Mouse (Mus musculus): ENCODE results near the gene Stxbp5l. TPM values are rescaled to one million over a fixed set of nuclear protein-coding genes. Genes with fewer than 3 reads are reported as not detected.

Stxbp5l gene
- polyA plus RNA-seq (2014; fragmentation: Nextera tagmentation; extraction: Ambion mirVana), result 18.0 and 29.6 TPM in 2 replicates

DNA sequence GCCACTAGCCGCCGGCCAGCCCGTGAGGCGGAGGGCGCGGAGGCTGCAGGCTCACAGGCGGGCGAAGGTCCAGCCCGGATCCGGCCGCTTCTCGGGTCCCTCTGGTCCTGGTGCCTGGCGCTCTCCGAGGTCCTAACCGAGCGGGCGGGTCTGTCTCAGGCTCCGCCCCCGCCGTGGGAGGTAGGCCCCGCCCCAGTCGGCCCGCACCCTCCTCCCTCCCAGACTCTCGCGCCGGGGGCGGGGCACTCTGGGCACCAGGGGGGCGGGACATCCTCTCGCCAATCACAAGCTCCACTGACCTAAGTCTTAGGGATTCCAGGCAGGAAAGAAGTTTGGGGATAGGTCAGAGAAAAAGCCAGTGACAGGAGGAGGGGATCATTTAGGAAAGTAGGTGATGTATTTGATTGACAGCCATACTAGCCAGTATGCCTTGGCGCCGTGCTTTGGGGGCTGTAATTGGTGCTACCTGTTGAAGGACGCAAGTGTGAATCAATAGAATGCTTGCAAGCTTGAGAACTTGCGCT lies at the start of gene Stxbp5l:
Stxbp5l (minus strand) TSS at position 142 of the 524 bp plus-strand sequence.
- Histone ChIP-seq H3K4me3 (ENCODE audit: low read depth, low read length) (peak within 1 kb of the TSS; percentile 69), H3K9ac (replicated peaks; ENCODE audit: low read depth, low read length) (peak within 1 kb of the TSS; percentile 76), H3K9me3 (ENCODE audit: control insufficient read depth, low read length) (no peaks in the 10 kb centered on the region), H3K4me2 (ENCODE audit: low read depth, low read length) (peak within 1 kb of the TSS; percentile 77), H3K36me3 (ENCODE audit: control insufficient read depth, insufficient read depth, low read length) (no peaks in the 10 kb centered on the region), H3K4me1 (ENCODE audit: control insufficient read depth, insufficient read depth, low read length) (peaks cover 4% of the 10 kb centered on the region; the same call in 1 of the 2 replicates), H3K27ac (ENCODE audit: low read depth, low read length) (peak within 1 kb of the TSS; percentile 39), H3K27me3 (ENCODE audit: control insufficient read depth, insufficient read depth, low read length) (no peaks in the 10 kb centered on the region)
- ATAC-seq (ENCODE audit: low read depth), result peak; percentile 97
- WGBS, result under 1% methylated on average over 33 of the region's 33 CpGs

DNA sequence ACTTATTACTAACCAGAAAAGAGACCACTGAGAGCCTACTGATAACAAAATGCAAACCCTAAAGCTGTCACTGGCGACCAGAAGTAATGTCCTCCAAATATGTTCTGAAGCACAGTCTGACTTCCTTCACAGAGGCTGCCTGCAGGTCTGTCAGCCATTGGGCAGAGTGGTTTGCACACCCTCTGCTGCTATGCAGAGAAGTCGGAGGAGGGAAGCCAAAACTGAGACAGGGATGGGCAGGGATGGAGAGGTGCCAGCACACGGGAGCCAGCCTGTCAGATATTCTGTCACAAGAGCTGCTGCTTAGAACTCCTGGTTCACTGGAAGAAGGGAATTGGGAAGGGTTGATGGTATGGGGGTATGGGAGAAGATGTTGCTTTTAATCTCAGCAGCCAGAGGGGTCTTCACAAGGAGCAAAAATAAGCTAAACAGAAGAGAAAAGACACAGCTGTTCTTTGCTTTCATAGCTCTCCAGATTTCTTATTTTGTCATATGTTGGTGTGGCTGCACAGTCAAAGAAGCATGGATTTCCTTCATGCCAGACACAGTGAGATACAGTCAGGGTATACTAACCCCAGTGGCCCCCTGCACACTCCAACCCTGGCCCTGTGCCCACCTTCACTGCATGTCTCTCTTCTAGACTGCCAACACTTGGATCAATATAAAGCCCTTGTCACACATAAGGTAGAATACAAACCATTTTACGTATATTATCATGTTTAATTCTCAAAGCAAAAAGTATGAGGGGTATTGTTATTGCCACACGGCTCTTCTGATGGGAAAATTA lies 48.8 kb upstream of the Stxbp5l start:
- ATAC-seq (ENCODE audit: low read depth), result no peak
- no peaks in the 10 kb centered on the region for H3K27me3 ChIP-seq (ENCODE audit: control insufficient read depth, insufficient read depth, low read length)
- H3K27ac ChIP-seq (ENCODE audit: low read depth, low read length), result no peak overlapping the region
- no peak overlapping the region for H3K4me3 ChIP-seq (ENCODE audit: low read depth, low read length)
- H3K9ac ChIP-seq (replicated peaks; ENCODE audit: low read depth, low read length), result no peak overlapping the region
- H3K36me3 ChIP-seq (ENCODE audit: control insufficient read depth, insufficient read depth, low read length), result no peaks in the 10 kb centered on the region
- H3K4me1 ChIP-seq (ENCODE audit: control insufficient read depth, insufficient read depth, low read length), result no peaks in the 10 kb centered on the region
- 74% methylated on average over 5 of the region's 5 CpGs for WGBS
- H3K9me3 ChIP-seq (ENCODE audit: control insufficient read depth, low read length), result no peaks in the 10 kb centered on the region
- no peak overlapping the region for H3K4me2 ChIP-seq (ENCODE audit: low read depth, low read length)

DNA sequence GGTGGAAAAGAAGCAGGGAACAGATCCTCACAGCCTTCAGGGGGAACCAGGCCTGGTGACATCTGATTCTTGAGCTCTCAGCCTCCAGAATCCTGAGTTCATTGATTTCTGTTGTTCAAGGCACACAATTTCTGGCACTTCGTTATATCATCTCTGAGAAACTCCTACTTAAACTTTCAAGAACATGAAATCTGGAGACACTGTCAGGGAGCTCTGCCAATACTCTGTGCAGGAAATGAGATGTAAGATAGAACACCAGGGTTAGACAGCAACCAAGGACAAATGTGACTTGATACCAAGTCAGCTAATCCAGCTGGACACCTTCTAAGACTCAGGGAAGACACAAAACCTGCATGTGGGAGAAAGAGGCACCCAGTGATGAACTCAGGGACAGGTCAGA lies 40.7 kb upstream of the Stxbp5l start:
- H3K36me3 ChIP-seq (ENCODE audit: control insufficient read depth, insufficient read depth, low read length), result no peaks in the 10 kb centered on the region
- no peaks in the 10 kb centered on the region for H3K4me1 ChIP-seq (ENCODE audit: control insufficient read depth, insufficient read depth, low read length)
- H3K9me3 ChIP-seq (ENCODE audit: control insufficient read depth, low read length), result no peaks in the 10 kb centered on the region
- H3K4me3 ChIP-seq (ENCODE audit: low read depth, low read length), result no peak overlapping the region
- no peak for ATAC-seq (ENCODE audit: low read depth)
- no peak overlapping the region for H3K9ac ChIP-seq (replicated peaks; ENCODE audit: low read depth, low read length)
- H3K27me3 ChIP-seq (ENCODE audit: control insufficient read depth, insufficient read depth, low read length), result no peaks in the 10 kb centered on the region
- H3K4me2 ChIP-seq (ENCODE audit: low read depth, low read length), result no peak overlapping the region
- WGBS, result 70% methylated on average over 1 of the region's 1 CpGs
- no peak overlapping the region for H3K27ac ChIP-seq (ENCODE audit: low read depth, low read length)

DNA sequence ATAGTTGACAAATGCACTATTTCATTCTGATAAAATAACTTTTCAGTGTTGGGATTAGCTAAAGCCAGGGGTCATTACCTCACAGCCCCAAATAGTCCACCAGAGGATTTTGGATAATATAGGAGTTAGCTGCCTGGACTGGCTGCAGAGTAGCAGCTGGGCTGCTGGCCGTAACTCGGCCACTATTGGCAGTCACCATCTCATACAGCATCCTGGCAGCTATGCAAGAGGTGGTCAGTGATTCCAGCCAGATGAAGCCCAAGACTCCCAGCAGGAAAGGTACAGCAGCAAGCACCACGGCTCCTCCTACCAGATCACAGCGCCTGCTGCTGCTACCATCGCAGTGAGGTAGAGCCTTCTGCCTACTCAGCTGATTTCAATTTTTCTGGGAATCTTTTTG lies 38.1 kb upstream of the Stxbp5l start:
- H3K4me2 ChIP-seq (ENCODE audit: low read depth, low read length), result no peak overlapping the region
- H3K4me3 ChIP-seq (ENCODE audit: low read depth, low read length), result no peak overlapping the region
- H3K27ac ChIP-seq (ENCODE audit: low read depth, low read length), result no peak overlapping the region
- no peaks in the 10 kb centered on the region for H3K27me3 ChIP-seq (ENCODE audit: control insufficient read depth, insufficient read depth, low read length)
- no peaks in the 10 kb centered on the region for H3K9me3 ChIP-seq (ENCODE audit: control insufficient read depth, low read length)
- no peaks in the 10 kb centered on the region for H3K36me3 ChIP-seq (ENCODE audit: control insufficient read depth, insufficient read depth, low read length)
- 88% methylated on average over 5 of the region's 5 CpGs for WGBS
- no peaks in the 10 kb centered on the region for H3K4me1 ChIP-seq (ENCODE audit: control insufficient read depth, insufficient read depth, low read length)
- H3K9ac ChIP-seq (replicated peaks; ENCODE audit: low read depth, low read length), result no peak overlapping the region
- ATAC-seq (ENCODE audit: low read depth), result no peak

GRCm38 (mm10) chr16:37421851-37422250 lies 37.1 kb upstream of the Stxbp5l start:
- Histone ChIP-seq H3K27me3 (ENCODE audit: control insufficient read depth, insufficient read depth, low read length) (no peaks in the 10 kb centered on the region), H3K36me3 (ENCODE audit: control insufficient read depth, insufficient read depth, low read length) (no peaks in the 10 kb centered on the region), H3K27ac (ENCODE audit: low read depth, low read length) (no peak overlapping the region), H3K4me1 (ENCODE audit: control insufficient read depth, insufficient read depth, low read length) (no peaks in the 10 kb centered on the region), H3K4me2 (ENCODE audit: low read depth, low read length) (no peak overlapping the region), H3K4me3 (ENCODE audit: low read depth, low read length) (no peak overlapping the region), H3K9ac (replicated peaks; ENCODE audit: low read depth, low read length) (no peak overlapping the region), H3K9me3 (ENCODE audit: control insufficient read depth, low read length) (no peaks in the 10 kb centered on the region)
- no peak for ATAC-seq (ENCODE audit: low read depth)
- 89% methylated on average over 3 of the region's 3 CpGs for WGBS

- Histone ChIP-seq H3K4me3 (ENCODE audit: low read depth, low read length) (no peak overlapping the region), H3K4me2 (ENCODE audit: low read depth, low read length) (no peak overlapping the region), H3K36me3 (ENCODE audit: control insufficient read depth, insufficient read depth, low read length) (no peaks in the 10 kb centered on the region), H3K4me1 (ENCODE audit: control insufficient read depth, insufficient read depth, low read length) (no peaks in the 10 kb centered on the region), H3K9me3 (ENCODE audit: control insufficient read depth, low read length) (no peaks in the 10 kb centered on the region), H3K27ac (ENCODE audit: low read depth, low read length) (no peak overlapping the region), H3K9ac (replicated peaks; ENCODE audit: low read depth, low read length) (no peak overlapping the region), H3K27me3 (ENCODE audit: control insufficient read depth, insufficient read depth, low read length) (no peaks in the 10 kb centered on the region)
- WGBS, result 90% methylated on average over 2 of the region's 2 CpGs
- ATAC-seq (ENCODE audit: low read depth), result no peak
Observed at GRCm38 (mm10) chr16:37420512-37420911, 35.8 kb upstream of the Stxbp5l start.

GRCm38 (mm10) chr16:37405536-37405935 lies 20.8 kb upstream of the Stxbp5l start:
- Histone ChIP-seq H3K9ac (replicated peaks; ENCODE audit: low read depth, low read length) (no peak overlapping the region), H3K27me3 (ENCODE audit: control insufficient read depth, insufficient read depth, low read length) (no peaks in the 10 kb centered on the region), H3K4me2 (ENCODE audit: low read depth, low read length) (no peak overlapping the region), H3K4me3 (ENCODE audit: low read depth, low read length) (no peak overlapping the region), H3K36me3 (ENCODE audit: control insufficient read depth, insufficient read depth, low read length) (no peaks in the 10 kb centered on the region), H3K27ac (ENCODE audit: low read depth, low read length) (no peak overlapping the region), H3K4me1 (ENCODE audit: control insufficient read depth, insufficient read depth, low read length) (no peaks in the 10 kb centered on the region), H3K9me3 (ENCODE audit: control insufficient read depth, low read length) (no peaks in the 10 kb centered on the region)
- WGBS, result 70% methylated on average over 4 of the region's 4 CpGs
- no peak for ATAC-seq (ENCODE audit: low read depth)

- H3K4me2 ChIP-seq (ENCODE audit: low read depth, low read length), result no peak overlapping the region
- no peaks in the 10 kb centered on the region for H3K36me3 ChIP-seq (ENCODE audit: control insufficient read depth, insufficient read depth, low read length)
- no peaks in the 10 kb centered on the region for H3K4me1 ChIP-seq (ENCODE audit: control insufficient read depth, insufficient read depth, low read length)
- no peak overlapping the region for H3K9ac ChIP-seq (replicated peaks; ENCODE audit: low read depth, low read length)
- no peak for ATAC-seq (ENCODE audit: low read depth)
- no peak overlapping the region for H3K27ac ChIP-seq (ENCODE audit: low read depth, low read length)
- 69% methylated on average over 1 of the region's 1 CpGs for WGBS
- H3K4me3 ChIP-seq (ENCODE audit: low read depth, low read length), result no peak overlapping the region
- H3K27me3 ChIP-seq (ENCODE audit: control insufficient read depth, insufficient read depth, low read length), result no peaks in the 10 kb centered on the region
- H3K9me3 ChIP-seq (ENCODE audit: control insufficient read depth, low read length), result no peaks in the 10 kb centered on the region
Observed at GRCm38 (mm10) chr16:37404922-37405321, 20.2 kb upstream of the Stxbp5l start.

DNA sequence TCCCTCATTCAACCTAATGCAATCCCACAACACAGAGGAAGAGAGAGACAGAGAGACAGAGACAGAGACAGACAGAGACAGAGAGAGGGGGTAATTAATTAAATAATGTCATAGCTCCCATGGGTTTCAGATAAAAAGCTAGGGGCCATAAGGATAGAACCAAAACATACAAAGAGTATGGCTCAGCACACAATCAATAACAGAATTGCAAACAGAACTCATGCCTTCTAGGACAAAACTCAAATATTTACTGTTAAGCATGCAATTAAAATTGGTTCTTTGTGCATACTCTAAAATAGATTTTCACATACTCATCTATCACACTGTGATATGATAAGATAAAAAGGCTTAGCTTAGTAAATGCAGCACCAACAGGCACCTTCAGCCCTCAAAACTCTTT lies 5.2 kb upstream of the Stxbp5l start:
- no peaks in the 10 kb centered on the region for H3K27me3 ChIP-seq (ENCODE audit: control insufficient read depth, insufficient read depth, low read length)
- H3K4me2 ChIP-seq (ENCODE audit: low read depth, low read length), result no peak overlapping the region
- no peak overlapping the region for H3K4me3 ChIP-seq (ENCODE audit: low read depth, low read length)
- no peak overlapping the region for H3K9ac ChIP-seq (replicated peaks; ENCODE audit: low read depth, low read length)
- H3K36me3 ChIP-seq (ENCODE audit: control insufficient read depth, insufficient read depth, low read length), result no peaks in the 10 kb centered on the region
- H3K9me3 ChIP-seq (ENCODE audit: control insufficient read depth, low read length), result no peaks in the 10 kb centered on the region
- no peak for ATAC-seq (ENCODE audit: low read depth)
- H3K27ac ChIP-seq (ENCODE audit: low read depth, low read length), result no peak overlapping the region
- no peaks in the 10 kb centered on the region for H3K4me1 ChIP-seq (ENCODE audit: control insufficient read depth, insufficient read depth, low read length)

Measured in neural tube, embryonic 14.5 days (tissue).